Mouse (Mus musculus) cerebellum, adult 2 months (tissue): ENCODE data around the gene Ccdc88c.

Experiments
- CTCF ChIP-seq: fragments of 200-500 bp; IDR thresholded peaks from 2 replicates; pipeline ENCODE4 v1.5.1; 2011; ENCODE audit warnings: low read depth, mild to moderate bottlenecking, control low read depth, low read length, moderate library complexity, borderline replicate concordance; ENCODE audit not compliant: insufficient read depth
- POLR2A ChIP-seq: fragments of 200-500 bp; IDR thresholded peaks from 2 replicates; pipeline ENCODE4 v1.6.1; 2011; ENCODE audit warnings: low read length, control low read depth, borderline replicate concordance; ENCODE audit not compliant: insufficient read depth

DNA sequence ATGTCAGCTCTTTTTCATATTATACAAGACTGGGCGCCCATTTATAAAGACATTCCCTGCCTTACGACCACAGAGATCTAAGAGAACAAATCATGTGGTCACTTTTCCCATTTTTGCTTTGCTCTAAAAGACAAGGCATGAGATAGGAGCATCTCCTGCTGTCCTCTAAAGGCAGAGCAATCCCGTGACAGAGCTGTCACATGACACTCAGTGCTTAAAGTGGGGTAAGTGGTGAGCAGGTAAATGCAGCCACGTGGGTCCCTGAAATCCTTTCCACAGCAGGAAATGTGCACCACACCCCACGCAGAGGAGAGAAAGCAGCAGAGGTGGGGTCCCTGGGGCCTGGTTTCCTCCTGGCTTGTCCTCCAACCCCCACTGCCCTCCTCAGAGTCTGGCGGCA, 80.8 kb downstream of the Ccdc88c start:
- no peak for TF ChIP-seq CTCF
- no peak for TF ChIP-seq POLR2A
